Mouse (Mus musculus): ENCODE measurements around the gene Pomc. TPM values are rescaled to one million over a fixed set of nuclear protein-coding genes. Genes with fewer than 3 reads are reported as not detected.
A peak's percentile ranks its signal among the peaks of the same experiment; 100 is the strongest.
"Not testable (repeated sequence)": the region's sequence is repeated elsewhere in the genome, so short reads cannot be mapped to it uniquely, and the experiment has no call there.

Pomc gene
- polyA plus RNA-seq, 1 experiment from 2014 or later, result 3.2 TPM

DNA sequence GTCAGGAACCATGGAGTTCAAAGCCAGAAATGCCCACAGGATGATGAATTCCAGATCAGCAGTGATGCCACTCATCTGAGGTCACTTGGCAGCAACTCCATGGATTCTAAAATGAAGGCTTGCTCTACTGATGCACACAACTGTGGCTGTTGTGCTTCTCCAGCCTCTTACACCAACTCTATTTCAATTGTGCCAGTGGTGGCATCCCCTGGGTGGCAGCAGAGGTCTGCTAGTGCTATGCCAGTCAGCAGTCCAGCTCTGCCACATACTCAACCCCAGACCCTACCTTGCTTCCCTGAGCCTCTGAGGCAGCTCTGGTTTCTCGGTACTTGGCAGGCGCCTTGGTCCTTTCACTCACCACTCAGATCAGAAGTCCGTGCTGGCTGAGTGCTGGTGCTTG, 25.9 kb upstream of the Pomc start:
- WGBS, result 72% methylated on average over 3 of the region's 3 CpGs
- Histone ChIP-seq H3K9ac (no peak overlapping the region), H3K36me3 (no peaks in the 10 kb centered on the region), H3K27me3 (no peaks in the 10 kb centered on the region), H3K4me1 (no peaks in the 10 kb centered on the region), H3K9me3 (no peaks in the 10 kb centered on the region), H3K4me3 (no peak overlapping the region), H3K27ac (no peak overlapping the region), H3K4me2 (replicated peaks) (no peak overlapping the region)
- no peak for ATAC-seq (ENCODE audit: low FRiP score, low read depth)

DNA sequence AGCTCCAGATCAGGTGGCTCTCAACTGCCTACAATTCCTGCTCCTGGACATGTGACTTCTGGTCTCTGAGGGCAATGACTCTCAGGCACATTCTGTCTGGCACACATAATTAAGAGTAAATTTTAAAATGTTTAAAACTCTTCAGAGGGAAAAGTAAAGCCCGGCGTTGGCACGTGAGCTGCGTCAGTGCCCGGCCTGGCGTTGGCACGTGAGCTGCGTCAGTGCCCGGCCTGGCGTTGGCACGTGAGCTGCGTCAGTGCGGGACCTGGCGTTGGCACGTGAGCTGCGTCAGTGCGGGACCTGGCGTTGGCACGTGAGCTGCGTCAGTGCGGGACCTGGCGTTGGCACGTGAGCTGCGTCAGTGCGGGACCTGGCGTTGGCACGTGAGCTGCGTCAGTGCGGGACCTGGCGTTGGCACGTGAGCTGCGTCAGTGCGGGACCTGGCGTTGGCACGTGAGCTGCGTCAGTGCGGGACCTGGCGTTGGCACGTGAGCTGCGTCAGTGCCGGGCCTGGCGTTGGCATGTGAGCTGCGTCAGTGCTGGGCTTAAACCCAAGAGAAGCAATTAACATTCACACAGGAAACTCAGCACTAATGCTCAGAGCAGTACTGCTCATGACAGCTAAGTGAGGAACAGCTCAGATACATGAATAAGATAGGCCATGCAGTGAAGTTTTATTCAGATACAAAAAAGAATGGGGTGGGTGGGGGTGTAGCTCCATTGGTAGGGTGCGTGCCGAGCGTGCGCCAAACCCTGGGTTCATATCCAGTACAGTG, 24.5 kb upstream of the Pomc start:
- not testable (repeated sequence) for H3K4me1 ChIP-seq; ATAC-seq (ENCODE audit: low FRiP score, low read depth); H3K27me3 ChIP-seq; H3K36me3 ChIP-seq; H3K4me3 ChIP-seq; H3K4me2 ChIP-seq (replicated peaks); H3K9ac ChIP-seq; H3K27ac ChIP-seq; H3K9me3 ChIP-seq
- 89% methylated on average over 40 of the region's 47 CpGs for WGBS

DNA sequence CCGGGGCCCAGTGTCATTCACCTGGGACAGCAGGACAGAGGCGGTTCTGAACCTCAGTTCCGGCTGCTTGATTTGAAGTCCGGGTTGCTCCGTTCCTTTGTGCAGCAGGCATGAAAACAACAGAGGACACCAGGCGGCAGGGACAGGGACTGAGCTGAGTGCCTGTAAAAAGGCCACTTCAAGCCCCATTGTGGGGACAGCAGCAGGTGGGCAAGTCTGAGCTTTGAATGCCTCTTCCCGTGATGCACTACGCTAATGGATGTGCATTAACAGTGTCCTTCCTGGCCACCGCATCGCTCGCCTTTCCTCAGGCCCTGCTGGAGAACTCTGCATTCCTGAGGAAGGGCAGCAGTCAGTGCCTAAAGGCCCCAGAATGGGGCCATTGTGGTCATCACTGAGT, 12.7 kb upstream of the Pomc start:
- no peak for ATAC-seq (ENCODE audit: low FRiP score, low read depth)
- 40% methylated on average over 11 of the region's 11 CpGs for WGBS

DNA sequence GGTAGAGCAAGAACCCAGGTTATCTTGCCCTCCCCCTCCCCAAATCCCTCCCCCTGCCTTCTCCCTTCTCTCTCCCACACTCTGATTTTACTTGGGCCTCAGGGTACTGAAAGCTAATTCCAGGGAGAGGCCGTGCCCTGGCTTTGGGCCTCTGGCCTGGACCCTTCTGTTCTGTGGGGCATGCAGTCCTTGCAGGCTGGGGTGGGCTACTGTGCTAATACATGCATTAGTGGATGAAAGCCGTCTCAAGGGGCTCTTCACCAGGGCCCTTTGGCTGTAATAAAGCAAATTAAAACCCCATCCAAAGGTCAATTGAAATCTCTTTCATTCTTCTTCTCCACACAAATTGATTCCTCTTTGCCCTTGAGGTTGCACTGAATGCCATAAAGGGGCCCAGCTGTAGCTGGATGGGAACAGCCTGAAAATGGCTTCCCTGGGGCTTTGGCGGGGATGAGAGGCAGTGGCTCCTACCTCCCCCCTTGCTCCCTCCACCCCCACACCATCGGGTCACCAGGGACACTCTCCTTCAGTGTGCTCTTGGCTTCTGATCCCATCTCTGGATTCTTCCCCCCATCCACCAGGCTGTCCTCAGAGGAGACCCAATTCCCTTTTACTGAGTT, 10.2 kb upstream of the Pomc start:
- no peak for ATAC-seq (ENCODE audit: low FRiP score, low read depth)
- H3K27ac ChIP-seq, result no peak overlapping the region

More for the DNA sequence above, 12.7 kb upstream of the Pomc start:
- Histone ChIP-seq H3K27me3 (no peaks in the 10 kb centered on the region), H3K36me3 (no peaks in the 10 kb centered on the region), H3K4me1 (no peaks in the 10 kb centered on the region), H3K4me2 (replicated peaks) (no peak overlapping the region), H3K4me3 (no peak overlapping the region), H3K9me3 (no peaks in the 10 kb centered on the region), H3K9ac (no peak overlapping the region), H3K27ac (no peak overlapping the region)

DNA sequence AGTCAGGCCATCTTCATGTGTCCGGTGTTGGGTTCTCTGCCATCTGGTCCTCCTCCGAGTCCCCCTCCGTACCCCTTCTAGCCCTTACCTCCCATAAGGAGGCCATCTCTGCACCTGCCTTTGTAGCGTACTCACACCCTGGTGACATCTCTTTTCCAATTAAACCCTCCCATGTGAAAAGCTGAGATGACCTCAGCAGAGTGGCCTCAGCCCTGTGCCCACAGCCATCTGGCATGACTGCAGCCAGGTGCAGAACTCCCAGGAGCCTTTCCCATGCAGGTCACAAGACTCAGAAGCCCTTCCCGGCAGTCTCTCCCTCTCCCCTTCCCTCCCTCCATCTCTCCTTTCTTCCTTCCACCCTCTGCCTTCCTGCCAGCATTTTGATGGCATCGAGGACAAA, 7.2 kb upstream of the Pomc start:
- Histone ChIP-seq H3K27ac (no peak overlapping the region), H3K9ac (no peak overlapping the region), H3K4me1 (no peaks in the 10 kb centered on the region), H3K4me2 (replicated peaks) (no peak overlapping the region), H3K9me3 (no peaks in the 10 kb centered on the region), H3K36me3 (no peaks in the 10 kb centered on the region), H3K27me3 (no peaks in the 10 kb centered on the region), H3K4me3 (no peak overlapping the region)
- WGBS, result 67% methylated on average over 6 of the region's 6 CpGs
- no peak for ATAC-seq (ENCODE audit: low FRiP score, low read depth)

More for the DNA sequence above, 10.2 kb upstream of the Pomc start:
- WGBS, result 52% methylated on average over 4 of the region's 4 CpGs
- Histone ChIP-seq H3K4me3 (no peak overlapping the region), H3K4me2 (replicated peaks) (no peak overlapping the region), H3K36me3 (no peaks in the 10 kb centered on the region), H3K4me1 (no peaks in the 10 kb centered on the region), H3K9me3 (no peaks in the 10 kb centered on the region), H3K27me3 (no peaks in the 10 kb centered on the region), H3K9ac (no peak overlapping the region)

DNA sequence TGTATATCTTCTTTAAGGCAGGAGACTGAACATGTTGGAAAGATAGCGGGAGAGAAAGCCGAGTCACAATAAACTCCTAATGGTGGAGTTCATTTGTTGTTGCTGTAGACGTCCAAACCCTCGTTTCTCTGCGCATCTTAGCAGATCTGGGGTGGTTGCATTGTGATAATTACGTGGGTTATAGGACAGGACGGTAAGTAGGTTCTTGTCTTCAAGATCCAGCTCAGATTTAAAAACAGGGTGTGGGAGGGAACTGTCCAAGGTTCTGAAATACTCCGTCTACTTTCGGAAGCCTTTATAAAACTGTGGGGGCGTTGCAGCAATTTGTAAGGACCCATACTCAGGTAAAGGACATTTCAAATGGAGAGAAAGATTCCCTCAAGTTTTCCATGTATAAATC, 620 bp downstream of the Pomc start:
- Histone ChIP-seq H3K27ac (no peak overlapping the region), H3K4me3 (no peak overlapping the region), H3K27me3 (peaks cover 26% of the 10 kb centered on the region), H3K36me3 (no peaks in the 10 kb centered on the region), H3K4me1 (peaks cover 5% of the 10 kb centered on the region; the same call in 1 of the 2 replicates), H3K9me3 (no peaks in the 10 kb centered on the region), H3K4me2 (replicated peaks) (no peak overlapping the region), H3K9ac (no peak overlapping the region)
- WGBS, result 27% methylated on average over 10 of the region's 10 CpGs
- ATAC-seq (ENCODE audit: low FRiP score, low read depth), result no peak

DNA sequence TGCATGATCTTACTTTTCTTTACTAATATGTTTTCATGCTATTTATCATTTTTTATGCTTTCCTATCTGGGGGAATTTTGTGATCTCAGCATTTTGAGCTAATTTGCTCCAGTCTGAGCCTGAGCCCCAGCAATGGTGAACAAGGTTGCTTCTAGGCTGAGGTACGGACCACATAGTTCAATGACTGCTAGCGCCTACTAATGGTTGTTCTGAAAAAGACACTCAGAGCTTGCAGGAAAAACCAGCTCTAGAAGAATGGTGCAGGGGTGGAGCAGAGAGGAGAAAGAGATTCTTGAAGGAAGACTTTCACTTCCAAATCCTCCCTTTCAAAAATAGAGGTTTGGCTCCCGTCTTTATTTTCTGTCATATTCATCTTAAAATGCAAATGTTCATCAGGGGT, 1.6 kb downstream of the Pomc start:
- Histone ChIP-seq H3K4me3 (no peak overlapping the region), H3K4me2 (replicated peaks) (no peak overlapping the region), H3K9me3 (no peaks in the 10 kb centered on the region), H3K4me1 (peaks cover 9% of the 10 kb centered on the region), H3K27ac (no peak overlapping the region), H3K36me3 (no peaks in the 10 kb centered on the region), H3K27me3 (peaks cover 26% of the 10 kb centered on the region), H3K9ac (no peak overlapping the region)
- no peak for ATAC-seq (ENCODE audit: low FRiP score, low read depth)
- WGBS, result 10% methylated on average over 3 of the region's 3 CpGs

DNA sequence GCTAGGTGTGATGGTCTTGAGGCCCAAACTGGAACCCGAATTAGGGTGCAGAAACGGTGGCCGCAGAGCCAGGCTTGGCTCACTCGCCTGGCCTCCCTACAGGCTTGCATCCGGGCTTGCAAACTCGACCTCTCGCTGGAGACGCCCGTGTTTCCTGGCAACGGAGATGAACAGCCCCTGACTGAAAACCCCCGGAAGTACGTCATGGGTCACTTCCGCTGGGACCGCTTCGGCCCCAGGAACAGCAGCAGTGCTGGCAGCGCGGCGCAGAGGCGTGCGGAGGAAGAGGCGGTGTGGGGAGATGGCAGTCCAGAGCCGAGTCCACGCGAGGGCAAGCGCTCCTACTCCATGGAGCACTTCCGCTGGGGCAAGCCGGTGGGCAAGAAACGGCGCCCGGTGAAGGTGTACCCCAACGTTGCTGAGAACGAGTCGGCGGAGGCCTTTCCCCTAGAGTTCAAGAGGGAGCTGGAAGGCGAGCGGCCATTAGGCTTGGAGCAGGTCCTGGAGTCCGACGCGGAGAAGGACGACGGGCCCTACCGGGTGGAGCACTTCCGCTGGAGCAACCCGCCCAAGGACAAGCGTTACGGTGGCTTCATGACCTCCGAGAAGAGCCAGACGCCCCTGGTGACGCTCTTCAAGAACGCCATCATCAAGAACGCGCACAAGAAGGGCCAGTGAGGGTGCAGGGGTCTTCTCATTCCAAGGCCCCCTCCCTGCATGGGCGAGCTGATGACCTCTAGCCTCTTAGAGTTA, 5.2 kb downstream of the Pomc start:
- peak; percentile 96 for ATAC-seq (ENCODE audit: low FRiP score, low read depth)
- peak overlapping the region; percentile 57 for H3K4me3 ChIP-seq
- peak overlapping the region; percentile 75 for H3K9ac ChIP-seq
- 3% methylated on average over 53 of the region's 53 CpGs for WGBS
- peaks cover 9% of the 10 kb centered on the region for H3K4me1 ChIP-seq
- no peaks in the 10 kb centered on the region for H3K9me3 ChIP-seq
- H3K27ac ChIP-seq, result peak overlapping the region; percentile 86
- peaks cover 7% of the 10 kb centered on the region for H3K36me3 ChIP-seq
- H3K27me3 ChIP-seq, result peaks cover 9% of the 10 kb centered on the region
- peak overlapping the region; percentile 88 for H3K4me2 ChIP-seq (replicated peaks)

DNA sequence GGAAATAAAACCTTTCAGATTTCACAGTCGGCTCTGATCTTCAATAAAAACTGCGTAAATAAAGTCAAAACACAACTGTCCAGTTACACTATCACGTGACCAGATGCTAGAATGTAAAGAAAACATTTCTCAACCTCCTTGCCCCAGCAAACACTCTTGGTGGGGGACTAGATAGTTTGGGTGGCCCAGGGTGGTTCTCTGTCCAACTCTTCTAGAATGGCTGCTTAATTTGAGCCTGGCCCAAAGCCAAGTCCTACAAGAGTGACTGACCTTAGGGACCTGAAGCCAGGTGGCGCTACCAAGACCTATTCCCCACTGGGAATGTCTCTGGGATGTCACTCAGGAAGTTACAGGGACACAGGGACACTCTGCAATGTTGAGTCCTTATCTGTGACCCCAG, 5.8 kb downstream of the Pomc start:
- Histone ChIP-seq H3K4me3 (peak overlapping the region; percentile 57), H3K4me2 (replicated peaks) (peak overlapping the region; percentile 88), H3K9ac (peak overlapping the region; percentile 75), H3K27ac (peak overlapping the region; percentile 86; the same call in 1 of the 2 replicates), H3K27me3 (peaks cover 5% of the 10 kb centered on the region; the same call in 1 of the 2 replicates), H3K36me3 (peaks cover 11% of the 10 kb centered on the region), H3K4me1 (peaks cover 9% of the 10 kb centered on the region), H3K9me3 (no peaks in the 10 kb centered on the region)
- WGBS, result 55% methylated on average over 4 of the region's 4 CpGs
- no peak for ATAC-seq (ENCODE audit: low FRiP score, low read depth)

DNA sequence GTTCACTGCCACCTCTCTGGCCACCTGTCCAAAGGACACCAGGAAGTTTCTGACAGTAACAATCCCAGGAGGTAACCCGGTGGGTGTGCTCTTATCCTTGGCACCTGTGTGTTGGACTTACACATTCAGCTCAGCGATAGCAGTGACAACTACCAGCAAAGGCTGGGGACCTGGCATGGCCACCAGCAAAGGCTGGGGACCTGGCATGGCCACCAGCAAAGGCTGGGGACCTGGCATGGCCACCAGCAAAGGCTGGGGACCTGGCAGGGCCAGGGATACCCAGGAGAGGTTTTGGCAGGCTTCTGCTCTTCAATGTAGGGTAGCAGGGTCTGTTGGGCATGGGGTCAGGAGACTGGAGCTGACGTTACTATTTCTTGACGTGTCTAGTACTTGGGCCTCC, 12.4 kb downstream of the Pomc start:
- WGBS, result 91% methylated on average over 4 of the region's 4 CpGs
- Histone ChIP-seq H3K4me2 (replicated peaks) (no peak overlapping the region), H3K9me3 (no peaks in the 10 kb centered on the region), H3K4me3 (no peak overlapping the region), H3K27me3 (no peaks in the 10 kb centered on the region), H3K4me1 (no peaks in the 10 kb centered on the region), H3K27ac (no peak overlapping the region), H3K36me3 (peaks cover 50% of the 10 kb centered on the region), H3K9ac (no peak overlapping the region)
- ATAC-seq (ENCODE audit: low FRiP score, low read depth), result no peak

DNA sequence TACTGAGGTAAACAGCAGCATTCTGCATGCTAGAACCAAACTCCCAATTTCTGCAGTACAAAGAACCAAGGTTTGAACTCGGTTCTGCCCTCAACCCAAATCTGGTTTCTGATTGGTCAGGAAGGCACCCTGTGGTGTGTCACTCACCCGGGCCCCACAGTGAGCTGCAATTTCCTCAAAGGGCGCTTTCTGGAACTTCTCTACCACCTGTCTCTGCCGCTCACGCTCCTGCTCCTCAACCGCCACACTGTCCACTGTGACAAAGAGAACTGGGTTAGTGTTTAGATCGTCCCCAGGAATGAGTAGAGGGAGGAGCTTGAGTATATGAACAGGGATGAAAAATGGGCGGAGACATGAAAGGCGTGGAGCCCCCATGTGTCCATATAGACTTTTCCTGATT, 13.6 kb downstream of the Pomc start:
- peak; percentile 32; the same call in 1 of the 2 replicates for ATAC-seq (ENCODE audit: low FRiP score, low read depth)
- H3K27me3 ChIP-seq, result no peaks in the 10 kb centered on the region
- H3K4me2 ChIP-seq (replicated peaks), result no peak overlapping the region
- no peak overlapping the region for H3K4me3 ChIP-seq
- WGBS, result 65% methylated on average over 9 of the region's 9 CpGs
- H3K36me3 ChIP-seq, result peaks cover 51% of the 10 kb centered on the region
- H3K27ac ChIP-seq, result no peak overlapping the region
- no peaks in the 10 kb centered on the region for H3K9me3 ChIP-seq
- no peak overlapping the region for H3K9ac ChIP-seq
- H3K4me1 ChIP-seq, result no peaks in the 10 kb centered on the region

DNA sequence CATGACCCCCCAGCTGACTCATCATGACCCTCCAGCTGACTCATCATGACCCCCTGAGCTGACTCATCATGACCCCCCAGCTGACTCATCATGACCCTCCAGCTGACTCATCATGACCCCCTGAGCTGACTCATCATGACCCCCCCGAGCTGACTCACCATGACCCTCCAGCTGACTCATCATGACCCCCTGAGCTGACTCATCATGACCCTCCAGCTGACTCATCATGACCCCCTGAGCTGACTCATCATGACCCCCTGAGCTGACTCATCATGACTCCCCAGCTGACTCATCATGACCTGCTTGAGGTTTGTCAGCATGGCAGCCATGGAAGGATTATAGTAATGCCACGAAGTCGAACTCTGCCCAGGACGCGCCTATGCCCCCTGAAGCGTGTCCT, 18.4 kb downstream of the Pomc start:
- H3K4me2 ChIP-seq (replicated peaks); ATAC-seq (ENCODE audit: low FRiP score, low read depth); H3K27me3 ChIP-seq; H3K4me1 ChIP-seq; H3K4me3 ChIP-seq; H3K9ac ChIP-seq; H3K27ac ChIP-seq; H3K9me3 ChIP-seq: not testable (repeated sequence)
- 94% methylated on average over 6 of the region's 6 CpGs for WGBS
- peaks cover 68% of the 10 kb centered on the region for H3K36me3 ChIP-seq
